Mouse (Mus musculus) ovary, adult 18-20 months (tissue): Measurements from ENCODE around the gene Psma3.

Experiments
- DNase-seq: peaks from one replicate; pipeline ENCODE4 v3.0.0; 2022; ENCODE audit warnings: low spot score, mixed read lengths

The Psma3 gene

DNA sequence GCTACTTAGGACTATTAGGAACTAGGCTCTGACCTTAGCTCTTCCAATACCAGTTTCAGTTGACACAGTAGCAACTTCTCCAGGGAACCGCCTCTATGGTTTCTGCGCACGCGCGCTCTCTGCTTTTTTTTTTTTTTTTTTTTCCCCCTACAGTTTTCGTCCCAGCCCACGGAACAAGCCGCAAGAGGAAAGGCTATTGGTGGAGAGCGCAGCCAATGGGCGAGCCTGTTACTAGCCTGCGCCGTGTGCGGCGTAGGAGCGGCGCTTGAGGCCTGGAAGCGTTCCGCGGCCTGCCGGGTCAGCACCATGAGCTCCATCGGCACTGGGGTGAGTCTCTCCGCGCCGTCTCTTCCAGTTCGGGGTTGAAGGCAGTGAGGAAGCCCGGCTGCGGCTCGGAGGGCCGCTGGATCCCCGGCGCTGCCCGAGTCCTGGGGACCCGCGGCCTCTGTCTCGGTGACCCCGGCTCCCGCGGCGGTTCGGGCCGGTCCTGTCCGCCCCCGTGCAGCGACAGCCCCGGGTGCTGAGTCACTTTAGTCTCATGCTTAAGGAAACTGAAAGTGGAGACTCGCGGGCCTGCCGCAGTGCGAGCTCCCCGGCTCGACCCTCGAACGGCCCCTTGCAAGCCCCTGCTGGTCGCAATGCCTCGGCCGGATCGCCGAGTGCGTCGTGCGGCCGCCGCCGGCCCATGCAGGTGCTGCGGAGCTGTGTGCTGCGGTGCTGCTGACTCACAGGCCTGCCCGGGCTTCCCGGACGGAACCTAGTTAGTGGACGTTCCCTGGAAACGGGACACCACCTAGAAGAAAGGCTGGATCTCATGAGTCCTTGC lies at the start of gene Psma3:
TSS of gene Psma3 (plus strand) at position 181 of the 826 bp plus-strand sequence.
- DNase-seq: peak; percentile 89

DNA sequence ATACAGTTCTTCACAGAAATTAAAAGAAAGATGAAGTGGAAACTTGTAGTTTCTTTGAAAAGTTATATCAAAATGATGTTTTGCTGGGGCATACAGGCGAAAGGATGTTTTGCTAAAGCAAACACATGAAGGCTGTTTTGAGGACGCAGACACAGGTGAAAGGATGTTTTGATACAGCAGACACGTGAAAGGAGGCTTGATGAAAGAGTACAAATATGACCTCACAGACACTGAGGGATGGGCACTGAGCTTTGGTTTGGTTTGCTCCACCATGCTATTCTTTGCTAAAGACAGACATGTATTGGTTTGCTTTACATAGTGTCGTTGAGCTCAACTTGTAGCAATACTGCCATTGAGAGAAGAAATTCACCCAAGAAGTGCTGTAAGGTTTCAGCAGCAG lies 44.6 kb upstream of the Psma3 start:
- DNase-seq: no peak

DNA sequence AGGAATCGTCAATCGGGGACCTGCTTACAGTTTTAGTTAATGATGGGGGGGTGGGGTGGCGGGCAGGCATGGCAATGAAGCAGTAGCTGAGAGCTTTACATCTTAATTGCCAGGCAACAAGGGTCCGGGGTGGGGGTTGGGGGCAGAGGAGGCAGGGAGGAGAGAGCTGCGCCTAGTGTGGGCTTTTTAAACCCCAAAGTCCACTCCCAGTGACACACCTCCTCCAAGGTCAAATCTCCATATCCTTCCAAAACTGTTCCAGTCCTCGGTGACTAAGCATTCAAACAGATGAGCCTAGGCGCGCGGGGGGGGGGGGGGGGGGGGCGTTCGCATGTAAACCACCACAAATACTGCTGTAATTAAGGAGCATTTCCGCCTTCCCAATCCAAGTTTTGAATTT lies 37.3 kb upstream of the Psma3 start:
- no peak for DNase-seq

DNA sequence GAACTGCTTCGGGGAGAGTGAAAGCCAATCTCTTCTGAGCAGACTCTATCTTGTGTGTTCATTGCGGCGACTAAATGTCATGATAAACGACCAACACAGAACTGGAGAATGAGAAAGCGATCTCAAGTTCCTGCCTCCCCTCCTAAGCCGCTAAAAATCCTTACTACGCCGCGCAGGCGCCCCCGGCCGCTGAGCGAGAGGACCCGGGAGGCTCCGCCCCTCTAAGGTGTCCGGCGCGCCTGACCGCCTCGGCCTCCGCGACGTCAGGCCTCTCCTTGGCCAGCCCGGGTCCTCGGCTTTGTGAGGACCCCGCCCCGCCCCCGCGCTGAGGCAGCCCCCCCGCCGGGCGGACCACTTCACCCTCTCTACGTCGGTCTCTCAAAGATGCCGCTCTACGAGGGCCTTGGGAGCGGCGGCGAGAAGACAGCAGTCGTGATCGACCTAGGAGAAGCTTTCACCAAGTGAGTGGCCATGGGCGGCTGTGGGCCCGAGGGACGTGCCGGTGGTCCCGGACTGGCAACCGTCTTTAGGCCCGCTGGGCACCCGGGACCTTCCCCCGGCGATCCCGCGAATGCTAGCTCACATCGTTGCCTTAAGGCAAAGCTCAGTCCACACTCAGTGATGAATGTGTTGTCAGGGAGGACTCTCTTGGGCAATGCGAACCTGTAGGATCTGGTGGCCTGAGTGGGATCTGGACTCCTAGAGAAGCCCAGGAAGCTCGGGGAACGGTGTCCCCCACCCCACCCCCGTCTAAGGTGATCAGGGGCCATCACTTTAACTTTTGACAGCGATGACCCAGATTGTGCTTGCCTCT lies 36.6 kb upstream of the Psma3 start, which contains the start of gene Actr10:
TSS of gene Actr10 (plus strand) at position 287 of the 814 bp plus-strand sequence.
- peak; percentile 87 for DNase-seq

DNA sequence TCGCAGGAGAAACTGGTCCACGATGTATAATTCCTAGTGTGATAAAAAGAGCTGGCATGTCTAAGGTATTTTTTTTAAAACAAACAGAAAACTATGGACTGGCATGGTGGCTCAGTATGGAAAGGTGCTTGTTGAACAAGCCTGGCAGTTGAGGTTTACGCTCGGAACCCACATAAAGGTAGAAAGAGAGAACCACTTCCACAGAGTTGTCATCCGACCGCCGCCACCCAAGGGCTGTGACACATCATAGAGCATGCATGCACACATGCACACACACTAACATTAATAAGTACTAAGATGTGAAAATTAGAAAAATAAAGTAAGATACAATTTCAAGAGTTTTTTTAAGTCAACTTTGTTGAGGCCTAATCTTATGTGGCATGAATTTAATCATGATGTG lies 33.6 kb upstream of the Psma3 start:
- no peak for DNase-seq

DNA sequence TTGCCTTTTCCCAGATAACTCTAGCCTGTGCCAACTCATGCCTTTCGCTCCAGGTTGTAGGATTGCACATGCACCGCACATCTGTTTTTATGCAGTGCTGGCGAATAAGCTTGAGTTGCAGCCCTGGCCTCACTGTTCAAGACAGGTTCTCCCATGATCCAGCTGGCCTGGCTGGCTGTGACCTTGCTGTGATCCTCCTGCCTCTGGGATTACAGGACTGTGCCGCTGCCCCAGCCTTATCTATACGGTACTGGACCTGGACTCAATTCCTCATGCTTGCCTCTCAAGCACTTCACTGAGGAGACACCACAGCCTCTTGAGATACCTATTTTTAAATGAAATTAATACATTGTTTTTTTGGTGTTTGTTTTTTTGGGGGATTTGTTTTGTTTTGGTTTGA lies 30.2 kb upstream of the Psma3 start:
- no peak for DNase-seq

DNA sequence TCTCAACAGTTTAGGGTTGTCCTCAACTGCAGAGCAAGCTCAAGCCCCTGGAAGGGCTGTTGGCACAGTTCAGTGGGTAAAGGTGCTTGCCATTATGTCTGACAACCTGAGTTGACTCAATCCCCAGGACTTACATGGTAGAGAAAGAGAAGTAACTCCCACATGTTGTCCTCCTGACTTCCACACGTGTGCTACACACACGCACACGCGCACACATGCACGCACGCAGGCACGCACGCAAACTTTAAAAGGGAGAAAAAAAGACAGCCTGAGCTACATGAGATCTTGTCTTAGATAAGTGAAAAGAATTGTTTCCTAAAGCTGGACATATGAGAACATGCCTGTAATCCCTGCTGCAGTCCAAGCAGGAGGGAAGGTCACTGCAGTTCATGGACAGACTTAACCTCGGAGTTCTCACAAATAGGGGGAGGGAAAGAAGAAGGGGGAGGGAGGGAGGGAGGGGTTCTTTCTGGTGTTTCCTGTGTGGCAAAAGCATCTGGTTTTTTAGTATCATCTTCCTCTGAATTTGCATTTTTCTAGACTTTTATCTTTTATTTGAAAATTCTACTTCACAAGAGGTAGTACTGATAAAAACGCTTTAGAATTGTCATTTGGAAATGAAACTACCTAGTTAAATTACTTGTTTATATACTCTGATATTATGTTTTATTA lies 27.7 kb upstream of the Psma3 start:
- no peak for DNase-seq

DNA sequence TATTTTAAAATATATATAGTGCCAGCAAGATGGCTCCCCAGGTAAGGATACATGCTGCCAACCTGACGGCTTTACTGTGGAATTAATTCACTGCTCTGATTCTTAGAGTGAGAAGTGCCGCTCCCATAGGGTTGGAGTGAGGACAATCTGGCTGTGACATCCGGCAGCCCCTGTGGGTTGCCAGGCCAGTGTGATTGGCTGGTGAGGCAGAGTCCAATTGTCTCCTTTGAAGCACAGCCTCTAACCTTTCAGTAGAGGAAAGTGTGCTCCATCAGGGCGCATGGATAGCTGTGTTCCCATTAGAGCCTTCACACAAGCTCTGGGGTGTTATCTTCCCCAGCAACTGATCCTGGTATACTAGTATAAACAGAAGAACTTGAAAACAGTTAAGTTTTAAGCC lies 15.8 kb upstream of the Psma3 start:
- no peak for DNase-seq

DNA sequence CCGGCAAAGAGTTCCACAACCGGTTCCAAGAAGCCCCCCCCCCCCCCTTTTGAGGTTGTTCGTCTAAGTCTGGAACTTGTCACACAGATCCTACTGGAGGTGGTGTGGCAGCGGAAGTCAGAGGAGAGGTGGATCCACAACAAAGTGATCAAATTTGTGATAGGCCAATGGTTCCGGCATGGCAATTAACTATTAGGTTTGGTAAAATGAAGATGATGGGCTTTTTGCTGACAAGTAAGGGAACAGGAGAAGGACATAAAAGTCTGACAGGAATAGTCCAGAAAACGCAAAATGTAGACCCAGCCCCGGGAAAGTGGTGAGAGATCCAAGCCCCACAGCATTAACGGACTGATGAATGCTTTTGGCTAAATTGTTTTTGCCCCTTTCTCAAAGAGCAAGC lies 6.8 kb upstream of the Psma3 start:
- no peak for DNase-seq

DNA sequence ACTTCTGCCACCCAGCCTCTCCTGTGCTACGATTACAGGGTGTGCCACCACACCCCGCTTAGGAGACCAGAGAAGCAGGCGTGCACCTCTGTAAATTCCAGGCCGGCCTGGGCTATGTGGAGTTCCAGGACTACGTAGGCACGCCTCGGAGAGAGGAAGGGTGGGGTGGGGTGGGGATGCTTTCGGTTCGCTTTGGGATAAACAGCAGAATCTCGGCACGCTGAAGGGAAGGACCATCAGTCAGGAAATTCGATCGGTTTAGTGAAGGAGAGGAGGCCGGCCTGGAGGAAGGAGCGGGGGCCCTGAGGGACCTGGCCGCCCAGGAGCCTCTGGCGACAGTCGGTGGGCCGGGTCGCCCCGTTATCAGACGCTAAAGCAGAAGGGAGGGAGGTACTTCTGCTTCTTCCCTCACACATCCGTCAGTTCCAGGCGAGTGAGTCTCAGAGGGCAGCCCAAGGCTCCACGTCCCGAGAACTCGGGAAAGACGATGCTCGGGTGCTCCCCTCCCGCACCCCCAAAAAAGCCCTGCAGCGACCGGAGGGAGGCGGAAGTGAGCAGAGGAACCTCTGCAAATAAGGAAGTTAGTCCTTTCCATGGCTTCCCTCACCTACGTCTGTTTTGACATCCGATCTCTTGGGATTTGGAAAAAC lies 6.2 kb upstream of the Psma3 start:
- DNase-seq: peak; percentile 74

DNA sequence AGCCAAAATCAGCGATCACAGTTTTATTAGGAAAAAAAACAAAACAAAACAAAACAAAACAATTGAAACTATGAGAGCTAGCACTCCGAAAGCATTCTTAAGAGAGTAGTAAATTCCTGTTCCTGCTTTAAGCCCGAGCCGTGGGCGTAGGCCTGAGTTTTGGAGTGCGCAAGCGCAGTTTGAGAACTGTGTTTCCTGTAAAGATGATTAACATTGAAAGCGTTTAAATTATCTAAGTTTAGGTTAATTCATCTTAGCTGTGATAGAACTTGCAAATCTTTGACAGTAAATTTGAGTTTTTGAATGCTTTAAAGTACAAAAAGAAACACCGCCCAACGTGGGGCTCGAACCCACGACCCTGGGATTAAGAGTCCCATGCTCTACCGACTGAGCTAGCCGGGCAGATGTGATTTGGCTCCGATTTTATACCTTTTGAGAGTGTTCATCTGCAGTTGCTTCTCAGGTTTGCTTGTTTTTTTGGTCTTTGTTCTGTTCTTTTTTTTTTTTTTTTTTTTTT lies 5.6 kb upstream of the Psma3 start:
- DNase-seq: peak; percentile 72

DNA sequence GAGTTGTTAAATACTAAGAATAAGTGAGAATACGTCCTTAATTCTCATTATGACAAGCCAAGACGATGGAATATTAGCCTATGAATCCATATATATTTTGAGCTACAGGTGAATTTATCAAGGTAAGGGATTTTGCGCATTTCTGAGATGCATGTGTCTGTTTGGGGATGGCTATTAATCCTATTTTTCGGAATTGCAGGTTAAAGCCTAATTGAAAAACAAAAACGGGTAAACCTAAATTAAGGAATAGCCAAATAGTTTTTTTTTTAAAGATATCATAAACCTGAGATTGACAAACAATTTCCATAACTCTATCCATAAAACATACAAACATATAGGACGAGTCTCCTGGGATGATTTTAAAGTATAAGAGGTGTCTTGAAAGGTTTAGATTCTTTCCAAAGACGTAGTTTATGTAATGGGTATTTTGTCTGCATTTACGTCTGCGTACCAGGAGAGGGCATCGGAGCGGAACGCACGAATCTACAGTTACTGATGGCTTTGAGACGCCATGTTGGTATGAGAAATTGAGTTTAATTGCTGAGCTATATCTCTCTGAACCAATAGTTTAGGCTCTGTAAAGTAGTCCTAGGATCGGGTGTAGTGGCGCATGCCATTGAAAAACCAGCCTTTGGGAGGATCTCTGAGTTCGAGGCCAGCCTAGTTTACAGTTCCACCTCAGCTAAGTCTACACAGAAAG lies 4.8 kb upstream of the Psma3 start:
- peak; percentile 17 for DNase-seq

DNA sequence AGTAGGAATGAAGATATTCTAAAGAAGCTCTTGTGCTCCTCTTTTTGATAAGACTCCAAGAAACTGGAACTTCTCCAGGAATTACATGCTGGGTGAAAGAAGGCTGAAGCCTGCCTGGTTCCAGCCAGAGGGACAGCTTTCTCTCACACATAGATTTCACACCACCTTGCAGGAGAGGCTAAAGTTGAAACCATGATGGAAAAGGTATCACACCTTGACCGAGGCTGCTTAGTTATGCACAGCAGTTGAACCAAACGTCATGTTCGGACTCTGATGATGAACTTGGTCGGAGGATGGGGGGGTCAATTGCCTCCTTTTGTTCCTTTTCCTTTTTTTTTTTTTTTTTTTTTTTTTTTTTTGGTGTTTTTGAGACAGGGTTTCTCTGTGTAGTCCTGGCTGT lies 590 bp upstream of the Psma3 start:
- no peak for DNase-seq

DNA sequence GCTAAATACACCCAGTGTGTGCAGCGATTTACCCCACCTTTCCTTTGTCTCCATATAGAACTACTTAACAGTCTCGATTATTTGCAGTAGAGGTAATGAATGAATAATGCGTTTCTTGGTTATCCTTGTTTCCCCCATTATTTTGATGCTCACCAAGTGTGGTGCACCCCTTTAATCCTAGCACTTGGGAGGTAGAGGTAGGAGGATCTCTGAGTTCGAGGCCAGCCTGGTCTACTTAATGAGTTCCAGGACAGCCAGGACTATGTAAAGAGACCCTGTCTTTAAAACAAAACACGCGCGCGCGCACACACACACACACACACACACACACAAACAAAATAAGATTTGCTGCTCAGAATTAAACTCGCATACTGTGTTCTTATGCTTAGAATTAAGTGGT lies 985 bp downstream of the Psma3 start:
- no peak for DNase-seq

DNA sequence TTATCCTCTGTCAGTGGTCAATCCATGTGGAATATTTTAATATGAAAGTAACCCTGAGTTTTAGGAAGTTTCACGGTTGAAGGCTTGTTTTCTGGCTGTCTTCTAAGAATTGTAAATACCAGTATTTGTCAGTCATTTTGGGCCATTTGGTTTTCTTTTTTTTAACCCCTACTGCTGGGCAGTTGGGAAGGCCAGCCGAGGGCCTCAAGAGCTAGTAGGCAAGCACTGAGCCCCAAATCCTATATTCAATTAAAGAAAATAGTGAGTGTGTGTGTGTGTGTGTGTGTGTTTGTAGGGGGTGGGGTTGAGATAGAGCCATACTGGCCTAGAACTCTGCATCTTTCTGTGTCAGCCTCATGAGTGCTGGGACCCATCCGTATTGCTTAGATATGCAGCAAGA lies 1.5 kb downstream of the Psma3 start:
- no peak for DNase-seq

DNA sequence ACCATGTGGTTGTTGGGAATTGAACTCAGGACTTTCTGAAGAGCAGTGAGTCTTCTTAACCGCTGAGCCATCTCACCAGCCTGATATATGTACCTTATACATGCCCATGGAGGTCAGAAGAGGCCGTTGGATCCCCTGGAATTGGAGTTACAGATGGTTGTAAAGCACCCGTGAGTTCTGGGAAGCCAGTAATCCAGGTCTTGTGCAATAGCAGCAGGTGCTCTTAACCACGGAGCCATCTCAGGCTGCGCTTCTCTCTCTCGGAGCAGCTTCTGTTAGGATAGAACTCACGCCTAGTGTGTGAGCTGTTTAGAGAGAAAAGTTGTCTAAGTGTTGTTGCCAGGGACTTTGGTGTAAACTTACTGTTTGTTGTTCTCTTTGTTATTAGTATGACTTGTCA lies 3.9 kb downstream of the Psma3 start:
- no peak for DNase-seq

DNA sequence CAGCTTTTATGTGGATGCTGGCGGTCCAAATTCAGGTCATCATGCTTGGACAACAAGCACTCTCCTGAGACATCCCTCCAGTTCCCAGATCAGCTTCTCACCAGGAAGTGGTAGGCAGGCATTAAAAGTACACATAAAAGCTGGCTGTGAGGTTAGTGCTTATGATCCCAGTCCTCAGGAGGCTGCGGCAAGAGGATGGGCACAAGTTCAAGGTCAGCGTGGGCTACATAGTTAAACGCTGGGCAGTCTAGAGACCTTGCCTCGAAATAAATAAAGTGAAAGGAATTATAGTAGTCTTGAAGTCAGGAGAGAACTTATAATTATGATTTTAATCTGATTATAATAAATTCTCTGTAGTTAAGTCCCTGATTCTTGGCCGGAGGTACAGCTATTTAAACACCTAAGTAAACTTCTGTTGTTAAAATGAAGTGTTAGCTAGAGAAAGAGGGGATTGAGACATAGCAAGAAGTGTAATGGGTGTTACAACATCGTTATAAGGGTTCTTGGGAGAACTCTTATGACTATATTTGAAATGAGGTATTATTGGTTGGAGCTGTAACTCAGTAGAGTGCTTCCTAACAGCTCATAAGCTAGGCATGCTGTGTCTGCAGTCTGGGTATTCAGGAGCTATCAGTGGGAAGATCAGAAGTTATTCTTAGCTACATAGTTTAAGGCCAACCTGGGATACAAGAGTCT lies 10.6 kb downstream of the Psma3 start:
- DNase-seq: no peak

DNA sequence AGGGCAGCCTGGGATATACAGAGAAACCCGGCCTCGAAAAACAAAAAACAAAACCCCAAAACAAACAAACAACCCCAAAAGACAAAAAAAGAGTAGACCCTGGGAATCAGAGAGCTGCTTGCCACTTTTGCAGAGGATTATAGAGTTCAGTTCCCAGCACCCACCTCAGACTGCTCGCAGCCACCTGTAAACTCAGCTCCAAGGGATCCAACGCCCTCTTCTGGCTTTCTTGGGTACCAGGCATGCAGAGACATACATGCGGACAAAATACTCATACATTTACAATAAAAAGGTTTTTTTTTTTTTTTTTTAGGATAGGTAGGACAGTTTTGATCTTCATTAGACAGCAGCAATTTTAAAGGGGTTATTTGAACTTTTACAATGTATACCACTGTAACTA lies 22.8 kb downstream of the Psma3 start:
- DNase-seq: no peak

DNA sequence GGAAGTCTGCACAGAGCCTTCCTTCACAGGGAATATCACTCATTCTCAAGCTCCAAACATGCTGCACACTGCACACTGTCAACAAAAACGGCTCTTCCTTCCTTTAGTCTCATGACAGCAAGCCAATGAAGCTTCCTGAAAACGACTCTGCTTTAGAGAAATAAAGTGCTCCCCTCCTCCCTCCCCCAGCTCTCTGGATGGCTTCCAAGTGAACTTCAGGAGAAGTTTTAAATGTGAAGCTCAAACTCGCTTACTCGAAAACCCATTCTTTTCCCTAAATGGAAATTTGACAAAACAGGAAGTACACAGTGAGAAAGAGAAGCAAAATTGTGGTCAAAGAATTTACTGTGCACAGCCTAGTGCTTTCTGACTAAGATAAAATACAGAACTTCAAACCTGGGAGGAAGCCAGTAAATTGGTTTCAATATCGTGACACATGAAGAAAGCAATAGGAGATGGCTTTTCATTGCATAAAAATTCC lies 25.0 kb downstream of the Psma3 start:
- no peak for DNase-seq

DNA sequence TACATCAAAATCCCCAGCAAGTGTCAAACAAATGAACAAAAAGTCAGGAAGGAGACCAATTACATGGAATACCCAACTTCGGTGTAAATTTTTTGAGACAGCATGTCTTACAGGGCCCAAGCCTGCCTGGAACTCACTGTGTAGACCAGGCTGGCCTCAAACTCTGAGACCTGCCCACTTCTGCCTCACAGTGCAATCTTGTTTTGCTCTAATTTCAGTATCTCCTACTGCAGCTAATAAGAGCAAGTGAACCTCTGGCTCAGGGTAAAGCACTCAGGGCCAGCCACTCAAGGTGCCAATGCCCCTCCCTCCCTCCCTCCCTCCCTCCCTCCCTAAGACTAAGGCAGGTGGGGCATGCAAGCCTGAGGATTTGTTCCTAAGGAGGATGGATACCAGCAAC lies 25.9 kb downstream of the Psma3 start:
- DNase-seq: no peak

DNA sequence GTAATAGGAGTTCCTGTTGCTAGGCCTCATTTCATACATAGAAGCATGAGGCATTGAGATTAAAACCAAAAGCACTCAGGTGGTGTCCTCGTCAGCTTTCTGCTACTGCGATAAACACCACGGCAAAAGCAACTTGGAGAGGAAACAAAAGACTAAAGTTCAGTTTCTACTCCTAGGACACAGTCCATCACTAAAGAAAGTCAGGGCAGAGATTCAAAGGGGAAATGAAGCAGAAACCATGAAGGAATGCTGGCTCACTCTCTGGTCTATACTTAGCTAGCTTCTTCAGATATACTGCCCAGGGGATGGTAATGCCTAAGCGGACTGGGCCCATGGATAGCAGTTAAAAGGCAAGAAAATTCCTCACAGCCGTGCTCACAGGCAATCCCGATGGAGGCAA lies 27.0 kb downstream of the Psma3 start:
- no peak for DNase-seq
